Mouse (Mus musculus): ENCODE data around the gene Taf5l. TPM values are rescaled to one million over a fixed set of nuclear protein-coding genes. Genes with fewer than 3 reads are reported as not detected.

Taf5l gene
- total RNA-seq, 2 experiments from 2014 or later = 19.5 to 21.3 TPM

DNA sequence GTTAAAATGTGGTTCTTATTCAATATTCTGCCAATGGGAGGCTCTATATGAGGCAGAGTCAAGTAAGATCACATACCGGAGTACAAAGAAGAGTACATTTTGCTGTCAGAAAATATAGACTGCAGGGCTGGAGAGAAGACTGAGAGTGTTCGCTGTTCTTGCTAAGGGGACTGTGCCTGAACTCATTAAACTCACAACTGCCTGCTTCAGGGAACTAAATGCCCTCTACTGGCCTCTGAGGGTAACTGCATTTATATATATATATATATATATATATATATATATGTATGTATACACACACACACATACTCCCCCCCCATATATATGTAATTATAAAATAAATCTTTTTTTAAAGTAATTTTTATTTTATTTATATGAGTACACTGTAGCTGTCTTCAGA lies 54.3 kb downstream of the Taf5l start:
- no peak for DNase-seq (ENCODE audit: low spot score in 2 of 2)

DNA sequence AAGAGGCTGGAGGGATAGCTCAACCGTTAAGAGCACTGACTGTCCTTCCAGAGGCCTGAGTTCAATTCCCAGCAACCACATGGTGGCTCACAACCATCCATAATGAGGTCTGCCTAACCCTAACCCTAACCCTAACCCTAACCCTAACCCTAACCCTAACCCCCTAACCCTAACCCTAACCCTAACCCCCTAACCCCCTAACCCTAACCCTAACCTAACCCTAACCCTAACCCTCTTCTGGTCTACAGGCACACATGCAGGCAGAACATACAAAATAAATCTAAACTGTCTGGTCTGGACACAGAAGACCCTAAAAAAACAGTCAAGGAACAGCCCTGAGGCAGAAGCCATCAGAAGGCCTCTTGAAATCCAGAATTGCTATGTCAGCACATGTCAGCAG lies 59.8 kb downstream of the Taf5l start:
- no peak for DNase-seq (ENCODE audit: low spot score in 2 of 2)

GRCm38 (mm10) chr8:123960556-123960955 lies 60.6 kb downstream of the Taf5l start:
- peak in 1 of 2 experiments; percentile 42 for DNase-seq (ENCODE audit: low spot score in 2 of 2)

- no peak for DNase-seq (ENCODE audit: low spot score in 2 of 2)
Observed at GRCm38 (mm10) chr8:123960056-123960455, 61.1 kb downstream of the Taf5l start.

DNA sequence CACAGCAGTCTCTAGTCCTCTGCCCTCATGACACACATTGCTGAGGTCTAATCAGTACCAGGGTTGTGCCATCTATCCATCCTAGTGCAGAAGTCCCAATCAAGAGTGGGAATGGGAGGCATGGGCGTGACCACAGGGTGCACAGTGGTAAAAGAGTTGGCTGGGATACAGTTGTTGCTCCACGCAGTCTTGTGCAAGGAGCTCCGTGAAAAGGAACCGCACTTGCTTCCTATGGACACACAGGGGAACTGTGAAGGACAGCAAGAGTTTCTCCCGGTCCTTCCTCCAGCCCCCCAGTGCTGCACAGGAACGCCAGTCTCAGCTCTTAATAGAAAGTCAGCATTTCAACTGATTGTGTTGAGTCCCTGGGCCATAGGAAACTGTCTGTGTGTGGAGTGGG lies 61.7 kb downstream of the Taf5l start:
- no peak for DNase-seq (ENCODE audit: low spot score in 2 of 2)

DNA sequence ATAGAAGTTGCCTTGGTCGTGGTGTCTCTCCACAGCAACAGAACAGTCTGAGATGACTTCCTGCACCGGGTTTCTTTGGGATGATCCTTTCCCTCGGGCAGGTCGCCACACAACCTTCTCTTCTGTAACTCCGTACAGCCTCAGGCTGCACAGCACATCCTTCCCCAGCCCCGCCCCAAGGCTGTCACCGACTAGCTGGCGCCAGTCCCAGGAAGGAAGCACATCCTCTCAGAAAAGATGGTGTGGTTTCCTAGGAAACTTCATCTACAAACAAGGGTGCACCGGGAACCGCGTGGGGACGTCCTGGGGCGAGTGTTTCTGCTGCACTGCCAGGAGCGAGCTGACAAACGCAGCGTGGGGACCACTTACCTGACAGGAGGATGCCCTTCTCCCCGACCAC lies 63.1 kb downstream of the Taf5l start:
- DNase-seq (ENCODE audit: low spot score in 2 of 2) = no peak

DNA sequence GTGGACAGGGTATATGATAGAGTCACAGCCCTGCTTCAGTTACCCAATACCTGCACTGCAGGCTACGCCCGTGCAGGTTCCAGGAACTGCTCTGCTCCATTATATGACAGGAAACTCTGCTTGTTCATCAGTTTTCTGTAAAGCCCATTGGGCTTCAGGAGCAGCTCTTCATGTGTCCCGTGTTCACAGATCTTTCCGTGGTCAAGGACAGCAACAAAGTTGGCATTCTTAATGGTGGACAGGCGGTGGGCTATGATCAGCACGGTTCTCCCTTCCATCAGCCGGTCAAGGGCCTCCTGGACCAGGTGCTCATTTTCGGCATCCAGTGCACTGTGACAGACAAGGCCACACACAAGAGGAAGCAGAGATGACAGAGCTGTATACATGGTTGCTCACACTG lies 67.0 kb downstream of the Taf5l start:
- no peak for DNase-seq (ENCODE audit: low spot score in 2 of 2)

- DNase-seq (ENCODE audit: low spot score in 2 of 2) = no peak
Observed at GRCm38 (mm10) chr8:123953686-123954085, 67.5 kb downstream of the Taf5l start.

DNA sequence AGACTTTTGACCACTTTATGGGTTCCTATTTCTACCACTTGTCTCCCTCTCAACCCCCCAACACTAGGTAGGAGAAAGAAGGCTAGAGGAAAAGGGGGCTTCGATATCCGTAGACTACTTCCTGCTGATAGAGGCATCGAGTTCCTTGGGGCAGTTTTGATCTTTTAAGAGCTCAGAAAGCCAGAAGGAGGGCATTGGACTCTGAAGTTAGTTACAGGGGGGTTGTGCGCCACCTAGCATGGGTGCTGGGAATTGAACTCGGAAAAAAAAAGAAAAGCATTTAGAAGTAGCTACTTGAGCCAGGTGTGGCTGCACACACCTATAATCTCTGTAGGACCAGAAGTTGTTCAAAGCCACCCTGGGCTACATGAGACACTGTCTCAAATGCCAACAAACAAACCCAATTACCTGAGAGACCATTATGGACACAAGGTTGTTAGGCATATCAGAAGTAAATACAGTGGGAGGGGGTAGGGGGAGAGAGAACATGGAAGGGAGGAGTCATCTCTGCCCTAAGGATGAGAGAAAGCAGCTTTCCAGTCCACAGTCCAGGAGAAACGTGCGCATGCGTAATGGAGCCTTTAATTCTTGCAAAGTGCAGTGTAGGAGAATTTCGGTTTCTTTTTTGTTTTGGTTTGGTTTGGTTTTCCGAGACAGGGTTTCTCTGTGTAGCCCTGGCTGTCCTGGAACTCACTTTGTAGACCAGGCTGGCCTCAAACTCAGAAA lies 71.0 kb downstream of the Taf5l start:
- peak in 1 of 2 experiments; percentile 37 for DNase-seq (ENCODE audit: low spot score in 2 of 2)

GRCm38 (mm10) chr8:123949686-123949986 lies 71.6 kb downstream of the Taf5l start:
- DNase-seq (ENCODE audit: low spot score in 2 of 2) = no peak

DNA sequence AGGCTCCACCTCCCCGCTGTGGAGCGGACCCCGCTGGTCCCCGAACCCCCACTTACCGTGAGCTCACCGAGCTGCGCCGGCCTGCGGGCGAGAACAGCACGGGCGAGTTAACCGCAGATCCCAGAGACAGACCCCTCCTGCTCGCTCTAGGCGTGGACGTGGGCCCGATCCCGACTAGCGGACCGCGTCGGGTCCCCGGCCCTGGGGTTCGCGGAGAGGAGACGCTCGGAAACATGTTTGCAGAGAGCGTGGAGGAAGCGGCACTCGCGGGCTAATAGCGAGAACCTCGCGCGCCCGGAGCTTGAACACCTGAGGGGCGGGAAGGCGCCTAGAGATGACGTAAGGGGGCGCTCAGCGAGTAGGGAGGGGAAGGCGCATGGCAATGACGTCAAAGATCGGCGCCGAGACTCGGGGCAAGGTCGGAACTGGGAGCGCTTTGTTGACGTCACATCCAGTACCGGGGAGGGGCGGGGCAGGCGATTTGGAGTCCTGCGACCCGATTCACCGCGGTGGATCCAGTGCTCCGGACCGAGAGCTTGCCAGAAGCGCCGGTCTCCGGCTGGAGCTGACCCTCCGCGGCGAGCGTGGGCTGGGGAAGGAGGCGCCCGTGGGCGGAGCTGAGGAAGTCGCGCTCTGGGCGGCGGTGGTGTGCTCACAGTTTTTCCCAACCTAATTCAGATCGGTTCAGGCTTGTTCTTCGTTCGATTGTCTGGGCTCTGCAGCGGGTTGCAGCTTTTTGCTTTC lies 72.1 kb downstream of the Taf5l start, which contains the start of gene Nup133:
Gene Nup133 (minus strand): TSS at position 324 of the 744 bp plus-strand sequence.
- DNase-seq (ENCODE audit: low spot score in 2 of 2) = peak; percentile 100

Small RNA genes lying within 50 kb of the gene (microRNA-seq; reads per million reads assigned to microRNA genes)
- gene Mir1967 = 0 reads per million in 2 experiments

Other genes starting within 250 kb of the Taf5l start
- gene Rab4a, start 215.4 kb downstream of the Taf5l start, total RNA-seq (2021) = 10 to 100 TPM; 45.5 to 46.8 TPM
- 10 to 100 TPM; 57.1 to 62.6 TPM for gene Ccsap, start 161.2 kb downstream of the Taf5l start, total RNA-seq (2021)
- gene Acta1, start 126.6 kb downstream of the Taf5l start, total RNA-seq (2021) = 1 to 10 TPM; 6.5 to 7.1 TPM
- 10 to 100 TPM; 22.2 to 23.8 TPM for gene Nup133, start 72.1 kb downstream of the Taf5l start, total RNA-seq (2021)
- 10 to 100 TPM; 18.3 to 19.1 TPM for gene Abcb10, start 38.3 kb downstream of the Taf5l start, total RNA-seq (2021)
- 10 to 100 TPM; 11.4 to 13.3 TPM for gene Urb2, start 111 bp upstream of the Taf5l start, total RNA-seq (2021)
- 10 to 100 TPM; 53.7 to 56.6 TPM for gene Galnt2, start 210.0 kb upstream of the Taf5l start, total RNA-seq (2021)

Measured in layer of hippocampus, postnatal 14 days (tissue).